Mouse (Mus musculus): ENCODE data around the gene 2700049A03Rik. TPM values are rescaled to one million over a fixed set of nuclear protein-coding genes. Genes with fewer than 3 reads are reported as not detected.

2700049A03Rik gene
- total and polyA plus RNA-seq, 2 experiments from 2014 or later: 3.7 to 5.8 TPM

DNA sequence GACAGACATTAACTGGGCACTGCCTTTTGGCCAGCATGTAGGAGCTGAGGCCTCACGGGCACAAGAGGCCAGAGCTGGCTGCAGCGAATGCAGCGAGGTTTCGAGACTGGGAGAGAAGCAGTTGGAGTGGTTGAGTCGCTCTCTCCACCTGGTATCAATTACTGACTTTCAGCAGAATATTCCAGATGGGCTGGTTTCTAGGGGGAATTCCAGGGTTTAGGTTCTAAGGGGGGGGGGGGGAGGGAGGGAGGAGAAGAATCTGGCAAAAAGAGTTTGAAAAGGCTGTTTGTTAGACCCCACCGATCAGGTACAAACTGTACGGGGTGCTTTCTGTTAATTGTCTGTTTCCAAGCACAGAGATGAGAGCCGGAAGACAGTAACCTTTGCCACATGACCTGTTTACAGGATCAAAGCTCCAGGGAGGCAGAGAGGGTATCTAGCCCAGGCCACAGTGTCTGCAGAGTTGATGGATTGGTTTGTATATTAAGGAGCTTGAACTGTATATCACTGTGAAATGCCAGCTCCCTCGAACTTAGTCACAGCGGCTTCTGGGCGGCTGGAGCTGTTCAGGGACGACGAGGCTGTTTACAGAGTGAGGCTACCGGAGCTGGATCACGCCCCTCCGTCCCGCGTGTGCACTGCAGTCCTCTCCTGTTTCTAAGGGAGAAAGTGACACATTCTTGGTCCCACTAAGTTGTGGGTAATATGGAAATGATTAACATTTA is 121.7 kb downstream of the 2700049A03Rik start:
- Histone ChIP-seq H3K27ac (ENCODE audit: low read depth) (no peak overlapping the region), H3K4me1 (ENCODE audit: control insufficient read depth, insufficient read depth) (no peaks in the 10 kb centered on the region), H3K27me3 (ENCODE audit: control insufficient read depth, insufficient read depth, low read length) (no peaks in the 10 kb centered on the region), H3K4me3 (ENCODE audit: low read depth, low read length) (no peak overlapping the region), H3K36me3 (replicated peaks; ENCODE audit: control insufficient read depth, insufficient read depth, low read length) (no peaks in the 10 kb centered on the region), H3K9ac (replicated peaks; ENCODE audit: low read depth, low read length) (no peak overlapping the region), H3K9me3 (replicated peaks; ENCODE audit: control insufficient read depth, low read length) (peaks cover 7% of the 10 kb centered on the region; the same call in 1 of the 2 replicates), H3K4me2 (ENCODE audit: low read depth, low read length) (no peak overlapping the region)
- ATAC-seq (ENCODE audit: insufficient read depth, low read depth) (no peak), DNase-seq (ENCODE audit: low spot score) (no peak)
- no peak for TF ChIP-seq CTCF (IDR thresholded peaks at IDR 0.05; ENCODE audit: low read depth)
- TF ChIP-seq EP300 (IDR thresholded peaks at IDR 0.05; ENCODE audit: low read depth): no peak
- 55% methylated on average over 18 of the region's 18 CpGs for WGBS

DNA sequence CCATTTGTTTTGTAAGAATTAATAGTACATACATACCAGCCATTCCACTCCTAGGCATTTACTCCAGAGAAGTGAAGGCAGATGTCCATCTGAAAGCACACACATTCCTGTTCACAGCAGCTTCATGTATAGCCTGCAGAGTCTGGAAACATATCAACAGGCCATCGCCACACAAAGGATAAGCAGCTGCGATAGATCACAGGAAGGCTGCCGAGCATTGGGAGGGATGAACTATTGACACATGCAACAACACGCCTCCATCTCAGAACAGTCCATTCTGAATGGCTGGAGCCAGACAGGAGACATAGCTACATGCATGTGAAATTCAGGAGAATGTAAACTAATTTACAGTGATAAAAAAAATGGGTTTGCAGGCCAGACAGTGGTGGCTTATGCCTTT is 127.6 kb downstream of the 2700049A03Rik start:
- ATAC-seq (ENCODE audit: insufficient read depth, low read depth) (no peak), DNase-seq (ENCODE audit: low spot score) (no peak)
- Histone ChIP-seq H3K4me3 (ENCODE audit: low read depth, low read length) (no peak overlapping the region), H3K9ac (replicated peaks; ENCODE audit: low read depth, low read length) (no peak overlapping the region), H3K4me2 (ENCODE audit: low read depth, low read length) (no peak overlapping the region), H3K27me3 (ENCODE audit: control insufficient read depth, insufficient read depth, low read length) (no peaks in the 10 kb centered on the region), H3K36me3 (replicated peaks; ENCODE audit: control insufficient read depth, insufficient read depth, low read length) (no peaks in the 10 kb centered on the region), H3K9me3 (replicated peaks; ENCODE audit: control insufficient read depth, low read length) (peaks cover 11% of the 10 kb centered on the region; the same call in 1 of the 2 replicates), H3K4me1 (ENCODE audit: control insufficient read depth, insufficient read depth) (no peaks in the 10 kb centered on the region), H3K27ac (ENCODE audit: low read depth) (no peak overlapping the region)
- 63% methylated on average over 4 of the region's 4 CpGs for WGBS
- no peak for TF ChIP-seq CTCF (IDR thresholded peaks at IDR 0.05; ENCODE audit: low read depth)
- TF ChIP-seq EP300 (IDR thresholded peaks at IDR 0.05; ENCODE audit: low read depth): no peak

DNA sequence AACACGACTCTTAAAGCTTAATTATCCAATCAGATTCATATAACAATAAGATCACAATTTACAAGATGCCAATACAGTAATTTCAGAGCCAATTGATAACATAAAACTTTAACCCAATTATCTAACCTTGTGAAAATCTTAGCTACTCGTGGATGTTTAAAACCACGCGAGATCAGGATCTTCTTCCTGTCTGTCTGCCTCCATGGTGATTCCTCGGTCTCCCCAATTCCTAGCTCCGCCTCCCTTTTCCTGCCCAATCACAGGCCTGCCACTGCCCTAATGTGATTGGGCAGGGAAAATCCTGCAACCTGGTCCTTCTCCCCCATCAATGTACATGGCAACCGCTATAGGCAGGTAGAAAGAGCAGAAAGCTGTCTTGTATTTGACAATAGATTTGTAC is 132.7 kb downstream of the 2700049A03Rik start:
- Histone ChIP-seq H3K27me3 (ENCODE audit: control insufficient read depth, insufficient read depth, low read length) (no peaks in the 10 kb centered on the region), H3K4me2 (ENCODE audit: low read depth, low read length) (no peak overlapping the region), H3K9ac (replicated peaks; ENCODE audit: low read depth, low read length) (no peak overlapping the region), H3K9me3 (replicated peaks; ENCODE audit: control insufficient read depth, low read length) (0 out of 2 replicates have a peak, but pooled peaks cover 4% of the 10 kb centered on the region), H3K27ac (ENCODE audit: low read depth) (no peak overlapping the region), H3K4me3 (ENCODE audit: low read depth, low read length) (no peak overlapping the region), H3K4me1 (ENCODE audit: control insufficient read depth, insufficient read depth) (no peaks in the 10 kb centered on the region), H3K36me3 (replicated peaks; ENCODE audit: control insufficient read depth, insufficient read depth, low read length) (no peaks in the 10 kb centered on the region)
- WGBS: 84% methylated on average over 7 of the region's 7 CpGs
- TF ChIP-seq CTCF (IDR thresholded peaks at IDR 0.05; ENCODE audit: low read depth) (no peak), EP300 (IDR thresholded peaks at IDR 0.05; ENCODE audit: low read depth) (no peak)
- DNase-seq (ENCODE audit: low spot score) (no peak), ATAC-seq (ENCODE audit: insufficient read depth, low read depth) (no peak)

DNA sequence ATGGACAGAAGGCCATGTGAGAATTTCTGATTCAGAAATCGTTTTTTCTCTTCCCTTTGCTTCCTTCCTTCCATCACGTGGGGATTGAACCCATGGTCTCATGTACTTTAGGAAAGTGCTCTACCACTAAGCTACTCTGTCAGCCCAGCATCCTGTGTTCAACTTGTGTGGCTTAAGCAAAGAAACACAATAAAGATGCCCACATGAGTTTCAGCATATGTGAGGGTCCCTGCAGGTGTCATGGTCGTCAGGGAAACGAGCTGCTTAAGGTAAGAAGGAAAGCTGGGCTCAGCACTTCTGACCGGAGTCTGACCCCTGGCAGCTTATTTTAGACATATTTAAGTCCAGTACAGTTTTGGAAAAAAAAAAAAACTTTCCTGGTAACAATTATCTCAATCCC is 134.5 kb downstream of the 2700049A03Rik start:
- Histone ChIP-seq H3K9ac (replicated peaks; ENCODE audit: low read depth, low read length) (no peak overlapping the region), H3K4me3 (ENCODE audit: low read depth, low read length) (no peak overlapping the region), H3K9me3 (replicated peaks; ENCODE audit: control insufficient read depth, low read length) (0 out of 2 replicates have a peak, but pooled peaks cover 4% of the 10 kb centered on the region), H3K27me3 (ENCODE audit: control insufficient read depth, insufficient read depth, low read length) (no peaks in the 10 kb centered on the region), H3K27ac (ENCODE audit: low read depth) (no peak overlapping the region), H3K36me3 (replicated peaks; ENCODE audit: control insufficient read depth, insufficient read depth, low read length) (no peaks in the 10 kb centered on the region), H3K4me1 (ENCODE audit: control insufficient read depth, insufficient read depth) (no peaks in the 10 kb centered on the region), H3K4me2 (ENCODE audit: low read depth, low read length) (no peak overlapping the region)
- no peak for ATAC-seq (ENCODE audit: insufficient read depth, low read depth)
- no peak for DNase-seq (ENCODE audit: low spot score)
- no peak for TF ChIP-seq CTCF (IDR thresholded peaks at IDR 0.05; ENCODE audit: low read depth)
- TF ChIP-seq EP300 (IDR thresholded peaks at IDR 0.05; ENCODE audit: low read depth): no peak
- 72% methylated on average over 5 of the region's 5 CpGs for WGBS

GRCm38 (mm10) chr12:71274519-71275237 is 138.0 kb downstream of the 2700049A03Rik start:
- H3K4me1 ChIP-seq (ENCODE audit: control insufficient read depth, insufficient read depth): 0 out of 2 replicates have a peak, but pooled peaks cover 4% of the 10 kb centered on the region
- ATAC-seq (ENCODE audit: insufficient read depth, low read depth) (no peak), DNase-seq (ENCODE audit: low spot score) (no peak)
- no peak overlapping the region for H3K4me2 ChIP-seq (ENCODE audit: low read depth, low read length)
- 96% methylated on average over 5 of the region's 5 CpGs for WGBS
- H3K9me3 ChIP-seq (replicated peaks; ENCODE audit: control insufficient read depth, low read length): no peaks in the 10 kb centered on the region
- no peaks in the 10 kb centered on the region for H3K27me3 ChIP-seq (ENCODE audit: control insufficient read depth, insufficient read depth, low read length)
- TF ChIP-seq CTCF (IDR thresholded peaks at IDR 0.05; ENCODE audit: low read depth): peak; percentile 4; the same call in 1 of the 2 replicates
- TF ChIP-seq EP300 (IDR thresholded peaks at IDR 0.05; ENCODE audit: low read depth): no peak
- no peak overlapping the region for H3K9ac ChIP-seq (replicated peaks; ENCODE audit: low read depth, low read length)
- no peak overlapping the region for H3K27ac ChIP-seq (ENCODE audit: low read depth)
- no peak overlapping the region for H3K4me3 ChIP-seq (ENCODE audit: low read depth, low read length)
- no peaks in the 10 kb centered on the region for H3K36me3 ChIP-seq (replicated peaks; ENCODE audit: control insufficient read depth, insufficient read depth, low read length)

Data from heart, postnatal 0 days (tissue).